Mouse (Mus musculus) adrenal gland, adult 18-20 months (tissue): ENCODE measurements around the gene Tut1. TPM values are rescaled to one million over a fixed set of nuclear protein-coding genes. Genes with fewer than 3 reads are reported as not detected.

Source experiments
- DNase-seq, 2 experiments: peaks; one replicate each; pipeline ENCODE4 v3.0.0; 2021 to 2022; ENCODE audit warnings: low spot score in 2 of 2
- long read RNA-seq, 2 experiments: library from polyadenylated mRNA; stranded (forward); transcript quantifications; one replicate each; pipeline ENCODE4 v2.0.0; 2021
- total RNA-seq, 2 experiments: library from RNA; stranded (reverse); gene quantifications; 1 replicate in 1 of 2; 2 replicates in 1 of 2; pipeline ENCODE4 v1.2.3; 2021

Gene Tut1
- 10 to 100 TPM; 23.1 to 26.1 TPM for total RNA-seq
- long read RNA-seq, experiment 1, transcript Tut1-201 (9 exons, 2,753 nt) = major isoform, 23 of 27 reads
- long read RNA-seq, experiment 1, partial matches to known transcripts = 4 of 27 reads
- long read RNA-seq, experiment 1, other reads (novel, unspliced or antisense) = 0 of 27 reads
- long read RNA-seq, experiment 2, transcript Tut1-201 (9 exons, 2,753 nt) = major isoform, 23 of 42 reads
- long read RNA-seq, experiment 2, partial matches to known transcripts = 15 of 42 reads
- long read RNA-seq, experiment 2, other reads (novel, unspliced or antisense) = 3 of 42 reads

- DNase-seq = peak; percentile 84
These were observed at the start of gene Tut1 for GRCm38 (mm10) chr19:8953135-8954039. Tut1 (plus strand) TSS chr19:8953847.

GRCm38 (mm10) chr19:8908531-8908930 is 45.1 kb upstream of the Tut1 start:
- no peak for DNase-seq

- DNase-seq = no peak
These were observed 41.8 kb upstream of the Tut1 start for GRCm38 (mm10) chr19:8911810-8912209.

- DNase-seq = no peak
These were observed 39.4 kb upstream of the Tut1 start for GRCm38 (mm10) chr19:8914212-8914611.

- no peak for DNase-seq
These were observed 34.6 kb upstream of the Tut1 start for GRCm38 (mm10) chr19:8919000-8919399.

GRCm38 (mm10) chr19:8919684-8920072 is 34.0 kb upstream of the Tut1 start:
- no peak for DNase-seq

- DNase-seq = peak; percentile 92 to 93
These were observed 33.4 kb upstream of the Tut1 start, which contains the start of gene B3gat3 for GRCm38 (mm10) chr19:8920073-8920736. B3gat3 (plus strand) TSS chr19:8920374.

- no peak for DNase-seq
These were observed 32.8 kb upstream of the Tut1 start for GRCm38 (mm10) chr19:8920836-8921291.

GRCm38 (mm10) chr19:8921741-8922140 is 31.9 kb upstream of the Tut1 start:
- no peak for DNase-seq

GRCm38 (mm10) chr19:8926766-8927165 is 26.9 kb upstream of the Tut1 start:
- no peak for DNase-seq

- DNase-seq = no peak
These were observed 25.6 kb upstream of the Tut1 start for GRCm38 (mm10) chr19:8927891-8928525.

GRCm38 (mm10) chr19:8928689-8929223 is 24.9 kb upstream of the Tut1 start:
- peak; percentile 36 to 41 for DNase-seq

- peak; percentile 90 to 93 for DNase-seq
These were observed 24.2 kb upstream of the Tut1 start, which contains the start of the genes Rom1 and Eml3 for GRCm38 (mm10) chr19:8929224-8930088. Rom1 (minus strand) TSS chr19:8929356. Eml3 (plus strand) TSS chr19:8929552.

GRCm38 (mm10) chr19:8930117-8930516 is 23.5 kb upstream of the Tut1 start:
- no peak for DNase-seq

- no peak for DNase-seq
These were observed 22.9 kb upstream of the Tut1 start for GRCm38 (mm10) chr19:8930771-8931170.

- no peak for DNase-seq
These were observed 16.9 kb upstream of the Tut1 start for GRCm38 (mm10) chr19:8936736-8937135.

- no peak for DNase-seq
These were observed 13.0 kb upstream of the Tut1 start for GRCm38 (mm10) chr19:8940526-8941133.

GRCm38 (mm10) chr19:8941136-8941514 is 12.5 kb upstream of the Tut1 start:
- no peak for DNase-seq
